Mouse (Mus musculus) C2C12 (cell line): ENCODE measurements at regions not wholly inside any gene's neighbourhood (a gene's known extent, or its start where the extent isn't known, plus 50 kb on each side); places are given as distances from the start of the nearest gene placed in this dataset.

Experiments used
- CEBPB ChIP-seq: IDR thresholded peaks from one replicate; pipeline ENCODE4 v1.6.1; 2011; ENCODE audit warnings: low read depth, mild to moderate bottlenecking, control low read depth, moderate library complexity
- CTCF ChIP-seq: IDR thresholded peaks from one replicate; pipeline ENCODE4 v1.5.1; 2011; ENCODE audit not compliant: control insufficient read depth, insufficient read depth, insufficient read length
- FOSL1 ChIP-seq: IDR thresholded peaks from one replicate; pipeline ENCODE4 v1.8.0; 2011; ENCODE audit warnings: mild to moderate bottlenecking, low read length; ENCODE audit not compliant: poor library complexity, insufficient read depth, severe bottlenecking
- MAX ChIP-seq: IDR thresholded peaks from one replicate; pipeline ENCODE4 v1.6.1; 2011; ENCODE audit warnings: mild to moderate bottlenecking, control low read depth
- MYOD1 ChIP-seq: IDR thresholded peaks from one replicate; pipeline ENCODE4 v1.6.1; 2011; ENCODE audit warnings: low read depth; ENCODE audit not compliant: control insufficient read depth, insufficient read length
- MYOG ChIP-seq: IDR thresholded peaks from one replicate; pipeline ENCODE4 v1.6.1; 2011; ENCODE audit not compliant: control insufficient read depth, insufficient read length; ENCODE audit errors: extremely low read depth
- USF1 ChIP-seq: IDR thresholded peaks from one replicate; pipeline ENCODE4 v1.6.1; 2011; ENCODE audit warnings: low read depth, mild to moderate bottlenecking, control low read depth, moderate library complexity

- TF ChIP-seq CTCF (no peak), USF1 (no peak), MAX (no peak), CEBPB (no peak), FOSL1 (no peak), MYOD1 (no peak), MYOG (no peak)
These were observed 215.5 kb upstream of the Mphosph6 start for GRCm38 (mm10) chr8:118017261-118017660.
